Mouse (Mus musculus): ENCODE results near the gene Lpcat2b.

DNA sequence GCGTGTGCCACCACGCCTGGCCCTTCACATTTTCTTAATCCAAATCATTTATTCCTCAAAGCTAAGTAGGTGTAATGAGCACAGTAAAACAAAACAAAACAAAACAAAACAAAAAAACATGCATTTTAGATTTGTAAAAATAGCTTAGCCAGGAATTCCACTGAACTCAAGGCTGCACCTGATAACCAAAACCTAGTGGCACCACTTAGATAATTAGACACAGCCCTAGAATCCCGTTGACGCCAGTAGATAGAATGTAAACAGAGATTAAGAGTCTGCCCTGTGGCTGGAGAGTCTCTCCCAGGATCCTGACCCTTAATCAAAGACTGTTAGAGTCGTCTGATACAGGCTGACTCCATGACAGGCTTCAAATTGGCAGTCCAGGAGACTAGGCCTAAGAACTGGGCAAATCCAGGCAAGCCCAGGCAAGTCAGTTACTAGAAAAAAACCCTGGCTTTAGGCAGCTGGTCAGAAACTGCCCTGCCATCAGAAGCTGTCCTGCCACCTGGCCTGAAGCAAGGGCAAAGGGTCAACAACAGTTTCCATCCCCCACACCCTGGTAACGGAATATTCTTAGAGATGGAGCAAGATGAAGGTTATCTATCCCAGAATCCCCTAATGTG lies 5.3 kb downstream of the Lpcat2b start:
- TF ChIP-seq CTCF (IDR thresholded peaks at IDR 0.05; ENCODE audit: insufficient read depth, low read length) (no peak), POLR2A (IDR thresholded peaks at IDR 0.05; ENCODE audit: borderline replicate concordance, extremely low read depth, low read depth, low read length) (no peak)

All from lung, adult 2 months (tissue).